Mouse (Mus musculus): ENCODE measurements around the gene Coasy.

Coasy gene

GRCm38 (mm10) chr11:101058726-101059125, 23.6 kb upstream of the Coasy start:
- Histone ChIP-seq H3K4me1 (replicated peaks; ENCODE audit: low read depth, low read length) (peaks cover 84% of the 10 kb centered on the region), H3K9me3 (ENCODE audit: low read length) (peaks cover 4% of the 10 kb centered on the region), H3K27me3 (ENCODE audit: insufficient read depth, low read length) (no peaks in the 10 kb centered on the region), H3K36me3 (ENCODE audit: insufficient read depth, low read length) (peaks cover 10% of the 10 kb centered on the region; the same call in 1 of the 2 replicates), H3K4me3 (replicated peaks; ENCODE audit: low read length) (no peak overlapping the region)
- no peak for TF ChIP-seq CTCF (conservative IDR thresholded peaks at IDR 0.05; ENCODE audit: low read length)
- no peak for TF ChIP-seq NANOG (IDR thresholded peaks at IDR 0.05; ENCODE audit: borderline replicate concordance, low read length)
- no peak for TF ChIP-seq POU5F1 (IDR thresholded peaks at IDR 0.05; ENCODE audit: borderline replicate concordance, low read length)

DNA sequence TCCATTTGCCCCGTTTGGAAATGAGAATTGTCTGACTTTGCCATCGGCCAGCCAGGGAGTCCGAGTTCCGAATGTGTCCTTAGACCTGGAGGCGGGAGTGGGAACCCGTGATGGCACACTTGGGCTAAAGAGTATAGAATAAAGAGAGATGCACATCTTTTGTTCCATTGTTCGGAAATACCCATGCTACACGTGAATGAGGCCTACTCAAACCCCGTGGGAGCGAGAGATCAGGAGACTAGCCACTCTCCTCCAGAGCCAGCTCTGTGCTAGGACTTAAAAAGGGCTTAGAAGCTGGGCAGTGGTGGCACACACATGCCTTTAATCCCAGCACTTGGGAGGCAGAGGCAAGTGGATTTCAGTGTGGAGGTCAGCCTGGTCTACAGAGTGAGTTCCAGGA, 22.9 kb upstream of the Coasy start:
- H3K27me3 ChIP-seq (ENCODE audit: insufficient read depth, low read length): no peaks in the 10 kb centered on the region
- H3K36me3 ChIP-seq (ENCODE audit: insufficient read depth, low read length): peaks cover 10% of the 10 kb centered on the region; the same call in 1 of the 2 replicates
- peaks cover 92% of the 10 kb centered on the region for H3K4me1 ChIP-seq (replicated peaks; ENCODE audit: low read depth, low read length)
- no peak for TF ChIP-seq POU5F1 (IDR thresholded peaks at IDR 0.05; ENCODE audit: borderline replicate concordance, low read length)
- no peak for TF ChIP-seq NANOG (IDR thresholded peaks at IDR 0.05; ENCODE audit: borderline replicate concordance, low read length)
- no peak for TF ChIP-seq CTCF (conservative IDR thresholded peaks at IDR 0.05; ENCODE audit: low read length)
- no peaks in the 10 kb centered on the region for H3K9me3 ChIP-seq (ENCODE audit: low read length)
- H3K4me3 ChIP-seq (replicated peaks; ENCODE audit: low read length): no peak overlapping the region

DNA sequence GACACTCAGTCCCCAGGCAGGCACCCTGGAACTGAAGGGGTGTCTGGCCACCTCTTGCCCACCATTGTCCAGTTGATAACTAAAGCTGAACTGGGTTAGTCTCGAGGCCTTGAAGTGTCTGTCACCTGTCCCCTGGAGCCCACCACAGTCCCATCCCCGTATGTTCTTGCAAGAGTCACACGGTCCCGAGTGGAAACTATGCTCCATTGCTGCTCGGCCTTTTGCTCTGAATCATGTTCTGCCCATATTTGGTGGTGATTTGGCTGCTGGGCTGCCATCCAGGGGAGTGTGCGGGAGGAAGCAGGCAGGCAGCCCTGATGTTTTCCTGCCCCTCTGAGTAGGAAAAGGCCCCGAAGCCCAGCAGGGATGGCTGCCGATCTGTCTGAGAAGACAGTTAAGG, 22.2 kb upstream of the Coasy start:
- peaks cover 92% of the 10 kb centered on the region for H3K4me1 ChIP-seq (replicated peaks; ENCODE audit: low read depth, low read length)
- no peak overlapping the region for H3K4me3 ChIP-seq (replicated peaks; ENCODE audit: low read length)
- peaks cover 10% of the 10 kb centered on the region; the same call in 1 of the 2 replicates for H3K36me3 ChIP-seq (ENCODE audit: insufficient read depth, low read length)
- TF ChIP-seq CTCF (conservative IDR thresholded peaks at IDR 0.05; ENCODE audit: low read length) (no peak), NANOG (IDR thresholded peaks at IDR 0.05; ENCODE audit: borderline replicate concordance, low read length) (no peak), POU5F1 (IDR thresholded peaks at IDR 0.05; ENCODE audit: borderline replicate concordance, low read length) (no peak)
- no peaks in the 10 kb centered on the region for H3K9me3 ChIP-seq (ENCODE audit: low read length)
- H3K27me3 ChIP-seq (ENCODE audit: insufficient read depth, low read length): no peaks in the 10 kb centered on the region

DNA sequence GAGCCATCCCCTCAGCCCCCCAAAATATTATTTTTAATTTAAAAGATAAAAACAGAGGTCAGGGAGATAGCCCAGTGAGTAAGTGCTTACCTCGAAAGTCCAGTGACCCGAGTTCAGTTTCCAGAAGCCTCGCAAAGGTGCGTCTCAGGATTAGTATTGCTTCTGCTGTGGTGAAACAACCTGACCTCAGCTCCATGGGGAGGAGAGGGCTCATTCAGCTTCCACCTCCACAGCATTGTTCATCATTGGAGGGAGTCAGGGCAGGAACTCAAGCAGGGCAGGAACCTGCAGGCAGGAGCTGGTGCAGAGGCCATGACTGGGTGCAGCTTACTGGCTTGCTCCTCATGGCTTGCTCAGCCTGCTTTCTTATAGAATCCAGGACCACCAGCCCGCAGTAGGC, 21.3 kb upstream of the Coasy start:
- H3K36me3 ChIP-seq (ENCODE audit: insufficient read depth, low read length): peaks cover 10% of the 10 kb centered on the region; the same call in 1 of the 2 replicates
- H3K4me1 ChIP-seq (replicated peaks; ENCODE audit: low read depth, low read length): peaks cover 85% of the 10 kb centered on the region
- 0 out of 2 replicates have a peak, but pooled peaks cover 3% of the 10 kb centered on the region for H3K27me3 ChIP-seq (ENCODE audit: insufficient read depth, low read length)
- no peak for TF ChIP-seq NANOG (IDR thresholded peaks at IDR 0.05; ENCODE audit: borderline replicate concordance, low read length)
- no peak for TF ChIP-seq POU5F1 (IDR thresholded peaks at IDR 0.05; ENCODE audit: borderline replicate concordance, low read length)
- no peak for TF ChIP-seq CTCF (conservative IDR thresholded peaks at IDR 0.05; ENCODE audit: low read length)
- H3K9me3 ChIP-seq (ENCODE audit: low read length): no peaks in the 10 kb centered on the region
- H3K4me3 ChIP-seq (replicated peaks; ENCODE audit: low read length): no peak overlapping the region

- Histone ChIP-seq H3K27me3 (ENCODE audit: insufficient read depth, low read length) (0 out of 2 replicates have a peak, but pooled peaks cover 5% of the 10 kb centered on the region), H3K36me3 (ENCODE audit: insufficient read depth, low read length) (peaks cover 6% of the 10 kb centered on the region; the same call in 1 of the 2 replicates), H3K9me3 (ENCODE audit: low read length) (no peaks in the 10 kb centered on the region), H3K4me1 (replicated peaks; ENCODE audit: low read depth, low read length) (peaks cover 84% of the 10 kb centered on the region), H3K4me3 (replicated peaks; ENCODE audit: low read length) (peak overlapping the region; percentile 63; the same call in 1 of the 2 replicates)
- TF ChIP-seq POU5F1 (IDR thresholded peaks at IDR 0.05; ENCODE audit: borderline replicate concordance, low read length) (no peak), CTCF (conservative IDR thresholded peaks at IDR 0.05; ENCODE audit: low read length) (no peak), NANOG (IDR thresholded peaks at IDR 0.05; ENCODE audit: borderline replicate concordance, low read length) (no peak)
Observed at GRCm38 (mm10) chr11:101062165-101062884, 20.0 kb upstream of the Coasy start.

DNA sequence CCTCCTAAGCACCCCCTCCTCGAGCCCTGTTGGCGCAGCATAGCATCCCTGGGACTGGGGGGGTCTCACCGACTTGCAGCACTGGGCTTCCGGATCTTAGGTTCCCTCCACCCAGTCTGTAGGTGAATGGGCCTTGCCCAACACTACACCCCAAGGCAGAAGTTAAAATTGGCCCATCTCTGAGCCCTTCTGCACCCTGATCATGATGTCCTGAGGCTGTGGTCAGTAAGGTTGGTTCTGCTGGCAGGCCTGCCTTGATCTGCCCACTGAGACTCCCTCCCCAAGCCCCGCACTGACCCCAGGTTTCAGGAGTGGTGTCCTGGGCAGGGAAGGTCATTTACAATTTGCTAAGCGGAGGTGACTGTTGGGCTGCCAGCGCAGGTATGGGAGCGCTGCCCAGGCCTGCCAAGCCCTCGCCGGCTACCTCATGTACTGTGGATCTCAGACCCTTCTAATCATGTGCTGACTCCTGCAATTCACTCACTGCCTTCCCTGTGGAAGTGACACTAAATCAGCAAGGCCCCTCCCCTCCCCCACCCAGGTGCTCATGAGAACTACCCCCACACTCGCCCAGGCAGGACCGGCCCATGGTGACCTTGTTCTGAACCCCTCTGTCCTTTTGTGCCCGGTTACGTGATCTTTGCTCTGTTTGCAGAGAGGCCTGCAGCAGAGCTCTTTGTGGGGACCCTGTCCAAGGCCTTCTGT, 19.2 kb upstream of the Coasy start:
- peak overlapping the region; percentile 63 for H3K4me3 ChIP-seq (replicated peaks; ENCODE audit: low read length)
- peaks cover 77% of the 10 kb centered on the region for H3K4me1 ChIP-seq (replicated peaks; ENCODE audit: low read depth, low read length)
- no peak for TF ChIP-seq NANOG (IDR thresholded peaks at IDR 0.05; ENCODE audit: borderline replicate concordance, low read length)
- no peak for TF ChIP-seq POU5F1 (IDR thresholded peaks at IDR 0.05; ENCODE audit: borderline replicate concordance, low read length)
- no peak for TF ChIP-seq CTCF (conservative IDR thresholded peaks at IDR 0.05; ENCODE audit: low read length)
- H3K36me3 ChIP-seq (ENCODE audit: insufficient read depth, low read length): peaks cover 6% of the 10 kb centered on the region; the same call in 1 of the 2 replicates
- H3K9me3 ChIP-seq (ENCODE audit: low read length): no peaks in the 10 kb centered on the region
- peaks cover 7% of the 10 kb centered on the region for H3K27me3 ChIP-seq (ENCODE audit: insufficient read depth, low read length)

DNA sequence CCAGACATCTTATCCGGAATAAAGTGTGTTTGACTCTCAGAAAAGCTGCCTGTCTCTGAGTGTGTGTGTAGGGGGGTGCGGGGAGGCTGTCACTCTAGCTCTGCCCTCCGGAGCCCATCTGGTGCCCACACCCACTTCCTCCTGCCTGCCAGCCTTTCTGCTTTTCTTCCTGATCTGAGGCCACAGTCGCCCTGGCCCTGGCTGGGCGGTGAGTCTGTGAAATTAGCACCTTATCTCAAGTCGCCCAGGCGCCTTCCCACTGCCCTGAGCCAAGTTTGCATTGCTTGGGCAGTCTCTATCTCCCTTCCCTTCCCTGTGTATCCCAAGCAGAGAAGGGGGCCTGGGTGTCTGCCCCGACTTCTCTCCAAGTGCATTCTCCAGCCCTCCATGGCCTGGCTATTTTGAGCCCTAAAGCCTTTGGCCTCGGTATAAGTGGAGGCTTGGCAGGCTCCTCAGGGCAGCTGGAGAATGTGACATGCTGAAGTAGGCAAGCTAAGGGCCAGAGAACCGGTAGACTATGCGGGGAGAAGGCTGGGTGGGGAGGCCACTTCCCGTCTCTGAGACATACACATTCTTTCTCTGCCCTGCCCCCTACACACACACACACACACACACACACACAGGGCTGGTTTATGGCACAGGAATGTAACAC, 18.6 kb upstream of the Coasy start:
- H3K4me1 ChIP-seq (replicated peaks; ENCODE audit: low read depth, low read length): peaks cover 70% of the 10 kb centered on the region
- H3K4me3 ChIP-seq (replicated peaks; ENCODE audit: low read length): peak overlapping the region; percentile 63
- H3K27me3 ChIP-seq (ENCODE audit: insufficient read depth, low read length): peaks cover 12% of the 10 kb centered on the region
- H3K36me3 ChIP-seq (ENCODE audit: insufficient read depth, low read length): peaks cover 6% of the 10 kb centered on the region; the same call in 1 of the 2 replicates
- H3K9me3 ChIP-seq (ENCODE audit: low read length): no peaks in the 10 kb centered on the region
- TF ChIP-seq POU5F1 (IDR thresholded peaks at IDR 0.05; ENCODE audit: borderline replicate concordance, low read length) (no peak), NANOG (IDR thresholded peaks at IDR 0.05; ENCODE audit: borderline replicate concordance, low read length) (no peak), CTCF (conservative IDR thresholded peaks at IDR 0.05; ENCODE audit: low read length) (no peak)

DNA sequence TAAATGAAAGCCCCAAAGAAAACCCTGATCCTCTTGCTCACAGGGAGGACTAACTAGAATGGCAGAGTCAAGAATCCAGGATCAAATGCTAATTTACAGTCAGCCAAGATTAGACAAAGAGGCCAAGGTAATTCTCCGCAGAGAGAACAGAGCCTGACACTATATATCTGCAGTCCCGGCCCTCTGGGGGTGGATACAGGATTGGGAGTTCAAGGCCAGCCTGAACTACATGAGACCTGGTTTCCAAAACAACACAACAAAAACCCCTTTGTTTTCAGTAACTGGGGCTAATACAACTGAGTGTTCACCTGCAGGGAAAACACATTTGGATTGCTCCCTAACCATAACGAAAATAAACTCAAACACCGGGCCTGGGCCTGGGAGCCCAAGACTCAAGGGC, 17.9 kb upstream of the Coasy start:
- Histone ChIP-seq H3K36me3 (ENCODE audit: insufficient read depth, low read length) (peaks cover 6% of the 10 kb centered on the region; the same call in 1 of the 2 replicates), H3K9me3 (ENCODE audit: low read length) (no peaks in the 10 kb centered on the region), H3K4me1 (replicated peaks; ENCODE audit: low read depth, low read length) (peaks cover 64% of the 10 kb centered on the region), H3K4me3 (replicated peaks; ENCODE audit: low read length) (no peak overlapping the region), H3K27me3 (ENCODE audit: insufficient read depth, low read length) (peaks cover 18% of the 10 kb centered on the region)
- TF ChIP-seq POU5F1 (IDR thresholded peaks at IDR 0.05; ENCODE audit: borderline replicate concordance, low read length) (no peak), NANOG (IDR thresholded peaks at IDR 0.05; ENCODE audit: borderline replicate concordance, low read length) (peak; percentile 24; the same call in 1 of the 2 replicates), CTCF (conservative IDR thresholded peaks at IDR 0.05; ENCODE audit: low read length) (no peak)
